Mouse (Mus musculus) megakaryocyte, embryonic 14.5 days (primary cell): ENCODE results near the gene Rarg.

Source experiments
- FLI1 ChIP-seq: IDR thresholded peaks from 2 replicates; pipeline ENCODE4 v1.6.1; 2012; ENCODE audit warnings: low read length, inconsistent platforms, mixed read lengths
- GATA1 ChIP-seq: IDR thresholded peaks from 3 replicates; pipeline ENCODE4 v1.6.1; 2012; ENCODE audit warnings: mixed read lengths, low read length, inconsistent platforms, borderline replicate concordance

DNA sequence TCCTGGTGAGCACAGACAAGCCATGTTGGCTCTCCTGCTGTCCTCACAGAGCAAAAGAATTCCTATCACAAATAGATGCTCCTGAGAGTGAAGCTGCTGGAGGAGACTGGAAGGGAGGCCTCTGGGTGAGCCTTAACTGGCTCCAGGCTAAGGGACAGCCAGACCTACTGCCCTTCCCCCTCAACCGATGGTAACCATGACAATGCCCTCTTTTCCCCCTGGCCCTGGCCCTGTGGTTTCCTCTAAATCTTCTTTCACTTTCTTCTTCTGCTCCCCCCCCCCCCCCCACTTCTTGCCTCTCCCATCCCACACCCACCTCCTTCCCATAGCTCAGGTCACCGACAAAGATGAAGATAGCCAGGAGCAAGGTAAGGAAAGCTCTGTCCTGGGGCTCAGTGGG is 23.4 kb downstream of the Rarg start:
- TF ChIP-seq GATA1 (no peak), FLI1 (no peak)
